Mouse (Mus musculus) B cell, adult (primary cell): Measurements from ENCODE around the gene Catsperz. TPM values are rescaled to one million over a fixed set of nuclear protein-coding genes. Genes with fewer than 3 reads are reported as not detected.

Experiments
- total RNA-seq: library from RNA; stranded (reverse); gene quantifications from 4 replicates; pipeline ENCODE4 v1.2.4, GENCODE M21; 2023; ENCODE audit not compliant: inconsistent age

Gene Catsperz
- total RNA-seq = not detected in 4 replicates

GRCm38 (mm10) chr19:6925307-6925573 is at the start of gene Catsperz:
Gene Catsperz (minus strand): TSS chr19:6925380.

GRCm38 (mm10) chr19:6974211-6975205 is 49.3 kb upstream of the Catsperz start, which contains the start of gene Ppp1r14b:
Gene Ppp1r14b (plus strand): TSS chr19:6974968.

GRCm38 (mm10) chr19:6942249-6942691 is 17.1 kb upstream of the Catsperz start, which contains the start of gene Gpr137:
Gene Gpr137 (minus strand): TSS chr19:6942480.

GRCm38 (mm10) chr19:6941372-6942248 is 16.4 kb upstream of the Catsperz start, which contains the start of gene Bad:
Gene Bad (plus strand): TSS chr19:6941861.

GRCm38 (mm10) chr19:6934195-6934977 is 9.2 kb upstream of the Catsperz start, which contains the start of gene Kcnk4:
Gene Kcnk4 (minus strand): TSS chr19:6934515.

GRCm38 (mm10) chr19:6921647-6922567 is 3.3 kb downstream of the Catsperz start, which contains the start of gene Esrra:
Gene Esrra (minus strand): TSS chr19:6921813.

GRCm38 (mm10) chr19:6909507-6910289 is 15.5 kb downstream of the Catsperz start, which contains the start of the genes Trmt112 and Prdx5:
Gene Trmt112 (plus strand): TSS chr19:6909698.
Gene Prdx5 (minus strand): TSS chr19:6910106.

Other genes with a start within 250 kb of the Catsperz start
- gene Rps6ka4, start 84.7 kb downstream of the Catsperz start, total RNA-seq = 28.2 to 41.0 TPM (median 33.2 TPM) in 4 replicates
- gene Ccdc88b, start 67.2 kb downstream of the Catsperz start, total RNA-seq = 29.9 to 32.9 TPM (median 31.6 TPM) in 4 replicates
- 150 to 159 TPM (median 153 TPM) in 4 replicates for gene Trmt112, start 15.7 kb downstream of the Catsperz start, total RNA-seq
- gene Prdx5, start 15.3 kb downstream of the Catsperz start, total RNA-seq = 86.0 to 104 TPM (median 92.9 TPM) in 4 replicates
- 55.4 to 59.7 TPM (median 56.1 TPM) in 4 replicates for gene Esrra, start 3.6 kb downstream of the Catsperz start, total RNA-seq
- gene Kcnk4, start 9.1 kb upstream of the Catsperz start, total RNA-seq = not detected in 4 replicates
- 10.7 to 16.5 TPM (median 14.1 TPM) in 4 replicates for gene Bad, start 16.5 kb upstream of the Catsperz start, total RNA-seq
- 20.3 to 22.9 TPM (median 21.1 TPM) in 4 replicates for gene Gpr137, start 17.1 kb upstream of the Catsperz start, total RNA-seq
- 89.5 to 93.5 TPM (median 90.6 TPM) in 4 replicates for gene Ppp1r14b, start 49.6 kb upstream of the Catsperz start, total RNA-seq
- 13.5 to 15.8 TPM (median 15.0 TPM) in 4 replicates for gene Plcb3, start 51.1 kb upstream of the Catsperz start, total RNA-seq
- 27.8 to 34.0 TPM (median 30.5 TPM) in 4 replicates for gene Fkbp2, start 55.1 kb upstream of the Catsperz start, total RNA-seq
- 15.4 to 19.4 TPM (median 17.7 TPM) in 4 replicates for gene Vegfb, start 62.3 kb upstream of the Catsperz start, total RNA-seq
- gene Dnajc4, start 67.2 kb upstream of the Catsperz start, total RNA-seq = 23.7 to 27.8 TPM (median 26.5 TPM) in 4 replicates
- gene Nudt22, start 70.7 kb upstream of the Catsperz start, total RNA-seq = 4.4 to 6.2 TPM (median 5.2 TPM) in 4 replicates
- gene Trpt1, start 70.8 kb upstream of the Catsperz start, total RNA-seq = 4.5 to 6.6 TPM (median 5.6 TPM) in 4 replicates
- 167 to 182 TPM (median 174 TPM) in 4 replicates for gene Fermt3, start 94.1 kb upstream of the Catsperz start, total RNA-seq
- gene Stip1, start 114.6 kb upstream of the Catsperz start, total RNA-seq = 98.7 to 127 TPM (median 113 TPM) in 4 replicates
- gene Macrod1, start 131.4 kb upstream of the Catsperz start, total RNA-seq = 6.5 to 7.3 TPM (median 7.1 TPM) in 4 replicates
- gene Flrt1, start 180.3 kb upstream of the Catsperz start, total RNA-seq = 0.12 to 0.16 TPM in 2 of 4 replicates, not detected in the others